Mouse (Mus musculus) megakaryocyte progenitor cell, adult 5-6 weeks (primary cell): ENCODE results near the gene Scgb2b12. TPM values are rescaled to one million over a fixed set of nuclear protein-coding genes. Genes with fewer than 3 reads are reported as not detected.
"Not testable (repeated sequence)": the region's sequence is repeated elsewhere in the genome, so short reads cannot be mapped to it uniquely, and the experiment has no call there.

Source experiments
- ATAC-seq: replicated peaks from 2 replicates; pipeline ENCODE4 v1.8.0; 2016; ENCODE audit warnings: mild to moderate bottlenecking, moderate TSS enrichment, inconsistent platforms; ENCODE audit not compliant: poor library complexity
- total RNA-seq, 2 experiments: library from RNA; stranded (forward) in 1 of 2; stranded (reverse) in 1 of 2; fragments of 157-497, 149-512 nt in 1 of 2; fragments of 200-1000 nt in 1 of 2; gene quantifications; 2 replicates each; pipeline versions ENCODE4 v1.2.3 to v1.2.4; 2015 to 2017

Gene Scgb2b12
- not detected in 2 replicates for total RNA-seq (2015)
- total RNA-seq (2017): not detected in 2 replicates

- not testable (repeated sequence) for ATAC-seq
Measured at GRCm38 (mm10) chr7:32327145-32327544, at the start of gene Scgb2b12. Gene Scgb2b12 (minus strand): TSS chr7:32327245.

GRCm38 (mm10) chr7:32333882-32334281 lies 6.8 kb upstream of the Scgb2b12 start, which contains the start of gene Scgb1b12:
Gene Scgb1b12 (plus strand): TSS chr7:32334182.
- ATAC-seq: not testable (repeated sequence)

Other genes starting within 250 kb of the Scgb2b12 start
- gene Scgb1b10, start 226.4 kb downstream of the Scgb2b12 start, total RNA-seq (2015): not detected in 2 replicates
- not detected in 2 replicates for gene Scgb1b10, start 226.4 kb downstream of the Scgb2b12 start, total RNA-seq (2017)
- not detected in 2 replicates for gene Scgb2b11, start 116.1 kb downstream of the Scgb2b12 start, total RNA-seq (2015)
- gene Scgb2b11, start 116.1 kb downstream of the Scgb2b12 start, total RNA-seq (2017): not detected in 2 replicates
- gene Scgb1b11, start 104.4 kb downstream of the Scgb2b12 start, total RNA-seq (2015): not detected in 2 replicates
- not detected in 2 replicates for gene Scgb1b11, start 104.4 kb downstream of the Scgb2b12 start, total RNA-seq (2017)
- not detected in 2 replicates for gene Scgb1b12, start 6.9 kb upstream of the Scgb2b12 start, total RNA-seq (2015)
- gene Scgb1b12, start 6.9 kb upstream of the Scgb2b12 start, total RNA-seq (2017): not detected in 2 replicates
- not detected in 2 replicates for gene Scgb1b29, start 114.3 kb upstream of the Scgb2b12 start, total RNA-seq (2015)
- not detected in 2 replicates for gene Scgb1b29, start 114.3 kb upstream of the Scgb2b12 start, total RNA-seq (2017)